Mouse (Mus musculus): ENCODE measurements around the gene Hspb11.

Hspb11 gene

GRCm38 (mm10) chr4:107250494-107250893, 2.9 kb upstream of the Hspb11 start:
- DNase-seq (ENCODE audit: low spot score) = no peak

- no peak for DNase-seq (ENCODE audit: low spot score)
Observed at GRCm38 (mm10) chr4:107252522-107252921, 871 bp upstream of the Hspb11 start.

- no peak for DNase-seq (ENCODE audit: low spot score)
Observed at GRCm38 (mm10) chr4:107254414-107254813, 1.0 kb downstream of the Hspb11 start.

GRCm38 (mm10) chr4:107260001-107260400, 6.6 kb downstream of the Hspb11 start:
- DNase-seq (ENCODE audit: low spot score) = no peak

GRCm38 (mm10) chr4:107273683-107274082, 20.3 kb downstream of the Hspb11 start:
- DNase-seq (ENCODE audit: low spot score) = no peak

GRCm38 (mm10) chr4:107274511-107274910, 21.1 kb downstream of the Hspb11 start:
- peak; percentile 28 for DNase-seq (ENCODE audit: low spot score)

GRCm38 (mm10) chr4:107278188-107278707, 24.9 kb downstream of the Hspb11 start:
- no peak for DNase-seq (ENCODE audit: low spot score)

GRCm38 (mm10) chr4:107280843-107281475, 27.6 kb downstream of the Hspb11 start:
- DNase-seq (ENCODE audit: low spot score) = no peak

GRCm38 (mm10) chr4:107285446-107286200, 32.2 kb downstream of the Hspb11 start:
- DNase-seq (ENCODE audit: low spot score) = no peak

GRCm38 (mm10) chr4:107286386-107286785, 33.0 kb downstream of the Hspb11 start:
- no peak for DNase-seq (ENCODE audit: low spot score)

GRCm38 (mm10) chr4:107287517-107287916, 34.1 kb downstream of the Hspb11 start:
- no peak for DNase-seq (ENCODE audit: low spot score)

- DNase-seq (ENCODE audit: low spot score) = no peak
Observed at GRCm38 (mm10) chr4:107291611-107292272, 38.3 kb downstream of the Hspb11 start.

GRCm38 (mm10) chr4:107292273-107292662, 38.9 kb downstream of the Hspb11 start:
- DNase-seq (ENCODE audit: low spot score) = peak; percentile 44

- no peak for DNase-seq (ENCODE audit: low spot score)
Observed at GRCm38 (mm10) chr4:107298071-107298606, 44.7 kb downstream of the Hspb11 start.

- no peak for DNase-seq (ENCODE audit: low spot score)
Observed at GRCm38 (mm10) chr4:107299779-107300340, 46.5 kb downstream of the Hspb11 start.

- no peak for DNase-seq (ENCODE audit: low spot score)
Observed at GRCm38 (mm10) chr4:107300371-107300770, 47.0 kb downstream of the Hspb11 start.

- DNase-seq (ENCODE audit: low spot score) = no peak
Observed at GRCm38 (mm10) chr4:107300902-107301555, 47.6 kb downstream of the Hspb11 start.

- no peak for DNase-seq (ENCODE audit: low spot score)
Observed at GRCm38 (mm10) chr4:107302221-107302620, 48.8 kb downstream of the Hspb11 start.

- DNase-seq (ENCODE audit: low spot score) = peak; percentile 16
Observed at GRCm38 (mm10) chr4:107302832-107303231, 49.4 kb downstream of the Hspb11 start.

- DNase-seq (ENCODE audit: low spot score) = no peak
Observed at GRCm38 (mm10) chr4:107303531-107303930, 50.1 kb downstream of the Hspb11 start.

GRCm38 (mm10) chr4:107306966-107307365, 53.6 kb downstream of the Hspb11 start, which contains the start of gene Dio1:
TSS of gene Dio1 (minus strand) at chr4:107307169.
- DNase-seq (ENCODE audit: low spot score) = no peak
